Comparison of ENCODE assay signal across 9 mouse cellular contexts in genomic region chr6:137747174-137747928, GRCm38 (mm10). TPM values are rescaled to one million over a fixed set of nuclear protein-coding genes. Genes with fewer than 3 reads are reported as not detected.
DNase-seq lines count a peak whose midpoint lies in the region; ATAC-seq and TF ChIP-seq lines count a peak whose summit lies in the region.
"Had no signal": no experiment of that assay in that cellular context is flagged by ENCODE, and none has a peak within 500 bp of the region (broad histone marks: within the 10 kb centered on the region; RNA-seq: fewer than 3 reads in every experiment).

No protein-coding gene starts in this region.

- H3K36me3 ChIP-seq in intestine, embryonic 14.5 days (ENCODE audit: control insufficient read depth, insufficient read depth, low read length), result peaks cover 84% of the 10 kb centered on the region
- peaks cover 13% of the 10 kb centered on the region; the same call in 1 of the 2 replicates for H3K36me3 ChIP-seq in intestine, embryonic 16.5 days (ENCODE audit: control insufficient read depth, insufficient read depth, low read length)
- H3K36me3 ChIP-seq in liver, embryonic 14.5 days (replicated peaks; ENCODE audit: control insufficient read depth, insufficient read depth, low read depth), result peaks cover 58% of the 10 kb centered on the region

- no peaks in the 10 kb centered on the region for H3K27me3 ChIP-seq in intestine, embryonic 14.5 days (replicated peaks; ENCODE audit: control insufficient read depth, insufficient read depth, low read length)
- no peaks in the 10 kb centered on the region for H3K27me3 ChIP-seq in intestine, embryonic 16.5 days (replicated peaks; ENCODE audit: control insufficient read depth, insufficient read depth, low read length)
- no peaks in the 10 kb centered on the region for H3K27me3 ChIP-seq in liver, embryonic 14.5 days (ENCODE audit: control insufficient read depth, insufficient read depth, low read length)
- H3K27me3 ChIP-seq: stomach, embryonic 15.5 days had no signal

- H3K4me2 ChIP-seq in intestine, embryonic 14.5 days (ENCODE audit: low read length), result no peak overlapping the region
- no peak overlapping the region for H3K4me2 ChIP-seq in intestine, embryonic 16.5 days (ENCODE audit: low read depth, low read length)
- no peak overlapping the region for H3K4me2 ChIP-seq in liver, embryonic 14.5 days (ENCODE audit: low read depth)
- H3K4me2 ChIP-seq: stomach, embryonic 15.5 days had no signal

- H3K4me1 ChIP-seq in intestine, embryonic 14.5 days (replicated peaks; ENCODE audit: control insufficient read depth, insufficient read depth, low read length), result no peaks in the 10 kb centered on the region
- peaks cover 9% of the 10 kb centered on the region; the same call in 1 of the 2 replicates for H3K4me1 ChIP-seq in intestine, embryonic 16.5 days (ENCODE audit: control insufficient read depth, insufficient read depth, low read length)
- H3K4me1 ChIP-seq in liver, embryonic 14.5 days (replicated peaks; ENCODE audit: control insufficient read depth in 2 of 2, insufficient read depth in 2 of 2, low read length in 1 of 2), result no peaks in the 10 kb centered on the region
- H3K4me1 ChIP-seq: stomach, embryonic 15.5 days had no signal

- H3K27ac ChIP-seq in intestine, embryonic 14.5 days (ENCODE audit: low read depth), result no peak overlapping the region
- H3K27ac ChIP-seq in intestine, embryonic 16.5 days (ENCODE audit: low read length), result no peak overlapping the region
- H3K27ac ChIP-seq in liver, embryonic 14.5 days, result no peak overlapping the region
- H3K27ac ChIP-seq: stomach, embryonic 15.5 days had no signal

- WGBS in intestine, embryonic 14.5 days, result 78% methylated on average over 5 of the region's 5 CpGs
- WGBS in intestine, embryonic 16.5 days, result 75% methylated on average over 5 of the region's 5 CpGs
- 64% methylated on average over 5 of the region's 5 CpGs for WGBS in liver, embryonic 14.5 days (ENCODE audit: insufficient replicate concordance)

- ATAC-seq in intestine, embryonic 14.5 days (replicated peaks; ENCODE audit: low FRiP score, low TSS enrichment, low read depth), result peak; percentile 40
- no peak for ATAC-seq in intestine, embryonic 16.5 days
- no peak for ATAC-seq in liver, embryonic 14.5 days (ENCODE audit: insufficient read depth)

- DNase-seq in intestine, embryonic 14.5 days (ENCODE audit: low spot score), result no peak
- peak; percentile 46 for DNase-seq in CD4-positive helper T cell, adult 2 months (ENCODE audit: low read depth, low spot score)
- DNase-seq in R1 (ENCODE audit: low read depth, low spot score), result peak; percentile 64
- DNase-seq in liver, embryonic 14.5 days (ENCODE audit: low read depth in 3 of 3, low spot score in 3 of 3), result no peak
- no peak for DNase-seq in gastrocnemius, adult 18-20 months (ENCODE audit: low spot score)
- DNase-seq in left cerebral cortex, adult 18-20 months (ENCODE audit: low spot score in 2 of 2), result no peak
- no peak for DNase-seq in urinary bladder, postnatal 10 days (ENCODE audit: low spot score)

- H3K9ac ChIP-seq in intestine, embryonic 14.5 days (ENCODE audit: low read length), result no peak overlapping the region
- H3K9ac ChIP-seq in intestine, embryonic 16.5 days (ENCODE audit: low read depth, low read length), result no peak overlapping the region
- no peak overlapping the region for H3K9ac ChIP-seq in liver, embryonic 14.5 days (replicated peaks)
- H3K9ac ChIP-seq: stomach, embryonic 15.5 days had no signal

- H3K4me3 ChIP-seq in intestine, embryonic 14.5 days (ENCODE audit: low read depth, low read length), result no peak overlapping the region
- H3K4me3 ChIP-seq in intestine, embryonic 16.5 days (ENCODE audit: low read length), result no peak overlapping the region
- H3K4me3 ChIP-seq in liver, embryonic 14.5 days (ENCODE audit: insufficient read depth in 1 of 2, low read depth in 2 of 2, low read length in 2 of 2), result no peak overlapping the region
- H3K4me3 ChIP-seq: stomach, embryonic 15.5 days had no signal

- H3K9me3 ChIP-seq in intestine, embryonic 14.5 days (ENCODE audit: control insufficient read depth, low read length), result no peaks in the 10 kb centered on the region
- no peaks in the 10 kb centered on the region for H3K9me3 ChIP-seq in intestine, embryonic 16.5 days (ENCODE audit: control insufficient read depth, low read length)
- no peaks in the 10 kb centered on the region for H3K9me3 ChIP-seq in liver, embryonic 14.5 days (ENCODE audit: control insufficient read depth, low read length)
- H3K9me3 ChIP-seq: stomach, embryonic 15.5 days had no signal

- TF ChIP-seq CTCF in liver, embryonic 14.5 days (IDR thresholded peaks at IDR 0.05; ENCODE audit: low read depth), result peak; percentile 61

- no peak for TF ChIP-seq EP300 in liver, embryonic 14.5 days (IDR thresholded peaks at IDR 0.05; ENCODE audit: low read depth)

RNA-seq across cellular contexts. Expression of gene Dera, which starts 7.0 kb away (rescaled TPM):
- polyA plus RNA-seq in intestine, embryonic 14.5 days (2014; fragmentation: Nextera tagmentation; extraction: Ambion mirVana), result 63.8 and 67.1 TPM in 2 replicates
- polyA plus RNA-seq in intestine, embryonic 16.5 days (2015; fragmentation: Nextera tagmentation; extraction: Ambion mirVana), result 124 and 132 TPM in 2 replicates
- polyA plus RNA-seq in liver, embryonic 14.5 days (2012; rRNA removed), result 11.1 and 16.1 TPM in 2 replicates
- 45.3 and 47.1 TPM in 2 replicates for polyA plus RNA-seq in liver, embryonic 14.5 days (2014; fragmentation: Nextera tagmentation; extraction: Ambion mirVana)
- total RNA-seq in gastrocnemius, adult 18-20 months (2021), result 1 to 10 TPM; 6.5 to 7.8 TPM
- 1 to 10 TPM; 1.9 to 3.9 TPM for total RNA-seq in left cerebral cortex, adult 18-20 months (2021)

RNA-seq across cellular contexts. Expression of gene Strap, which starts 12.5 kb away (rescaled TPM):
- polyA plus RNA-seq in intestine, embryonic 14.5 days (2014; fragmentation: Nextera tagmentation; extraction: Ambion mirVana), result 154 and 165 TPM in 2 replicates
- polyA plus RNA-seq in intestine, embryonic 16.5 days (2015; fragmentation: Nextera tagmentation; extraction: Ambion mirVana), result 122 and 132 TPM in 2 replicates
- polyA plus RNA-seq in liver, embryonic 14.5 days (2012; rRNA removed), result 16.6 and 28.4 TPM in 2 replicates
- polyA plus RNA-seq in liver, embryonic 14.5 days (2014; fragmentation: Nextera tagmentation; extraction: Ambion mirVana), result 83.6 and 88.2 TPM in 2 replicates
- total RNA-seq in gastrocnemius, adult 18-20 months (2021), result 10 to 100 TPM; 85.4 to 87.0 TPM
- total RNA-seq in left cerebral cortex, adult 18-20 months (2021), result 100 to 1,000 TPM; 112 to 119 TPM

Comparison
In these comparisons a context has a peak if more than half of its experiments do, and no peak if none do; other contexts are left out.
1. DNase-seq: peak in CD4-positive helper T cell, adult 2 months (single experiment) and R1 (single experiment); none in intestine, embryonic 14.5 days (single experiment), liver, embryonic 14.5 days (0 of 3), gastrocnemius, adult 18-20 months (single experiment), left cerebral cortex, adult 18-20 months (0 of 2) and urinary bladder, postnatal 10 days (single experiment).